Mouse (Mus musculus) gastrocnemius, postnatal 36 days (tissue): ENCODE data around the gene Cxcl3. TPM values are rescaled to one million over a fixed set of nuclear protein-coding genes. Genes with fewer than 3 reads are reported as not detected.

ENCODE experiments used
- DNase-seq, 2 experiments: peaks; one replicate each; pipeline ENCODE4 v3.0.0; 2022
- intact Hi-C: fragments of 180-260 bp; cut with DNase I; formaldehyde crosslinking; loops from one replicate; pipeline ENCODE4 v1.15.1; 2025
- long read RNA-seq, 2 experiments: library from polyadenylated mRNA; stranded (forward); transcript quantifications; one replicate each; pipeline ENCODE4 v2.0.0; 2021
- total RNA-seq, 2 experiments: library from RNA; stranded (reverse); gene quantifications; 2 replicates each; pipeline ENCODE4 v1.2.3; 2021

The Cxcl3 gene
- not detected for total RNA-seq
- long read RNA-seq, experiment 1, result 0 reads
- long read RNA-seq, experiment 2, result 0 reads

- DNase-seq, result no peak
- intact Hi-C loops, result loop anchor here (5.0 kb wide), 1 partner anchor 124 kb away; no protein-coding TSS in a partner anchor
These were observed at the start of gene Cxcl3 for GRCm38 (mm10) chr5:90785659-90786588. Gene Cxcl3, plus strand, starts transcription at chr5:90786103.

GRCm38 (mm10) chr5:90742029-90742428, 43.9 kb upstream of the Cxcl3 start:
- intact Hi-C loops, result no loop called here

GRCm38 (mm10) chr5:90753934-90754333, 32.0 kb upstream of the Cxcl3 start:
- intact Hi-C loops, result no loop called here

More at GRCm38 (mm10) chr5:90742029-90742428, 43.9 kb upstream of the Cxcl3 start:
- DNase-seq, result no peak

GRCm38 (mm10) chr5:90758020-90758605, 27.8 kb upstream of the Cxcl3 start:
- DNase-seq, result peak in 1 of 2 experiments; percentile 27
- intact Hi-C loops, result no loop called here

More at GRCm38 (mm10) chr5:90753934-90754333, 32.0 kb upstream of the Cxcl3 start:
- no peak for DNase-seq

- no peak for DNase-seq
- intact Hi-C loops, result no loop called here
These were observed 26.5 kb upstream of the Cxcl3 start, which contains the start of gene Cxcl5 for GRCm38 (mm10) chr5:90759077-90760065. Gene Cxcl5, plus strand, starts transcription at chr5:90759360.

- intact Hi-C loops, result no loop called here
These were observed 25.6 kb upstream of the Cxcl3 start for GRCm38 (mm10) chr5:90760303-90760702.

GRCm38 (mm10) chr5:90760844-90761243, 25.1 kb upstream of the Cxcl3 start:
- intact Hi-C loops, result no loop called here
- DNase-seq, result no peak

More at GRCm38 (mm10) chr5:90760303-90760702, 25.6 kb upstream of the Cxcl3 start:
- DNase-seq, result no peak

- DNase-seq, result no peak
- intact Hi-C loops, result no loop called here
These were observed 24.1 kb upstream of the Cxcl3 start for GRCm38 (mm10) chr5:90761834-90762233.

- intact Hi-C loops, result no loop called here
- DNase-seq, result no peak
These were observed 21.8 kb upstream of the Cxcl3 start for GRCm38 (mm10) chr5:90763912-90764665.

- intact Hi-C loops, result no loop called here
- no peak for DNase-seq
These were observed 19.9 kb upstream of the Cxcl3 start for GRCm38 (mm10) chr5:90765821-90766606.

- DNase-seq, result no peak
- intact Hi-C loops, result no loop called here
These were observed 17.7 kb upstream of the Cxcl3 start, which contains the start of gene Ppbp for GRCm38 (mm10) chr5:90768218-90768617. Gene Ppbp, plus strand, starts transcription at chr5:90768518.

GRCm38 (mm10) chr5:90771369-90771768, 14.5 kb upstream of the Cxcl3 start:
- intact Hi-C loops, result no loop called here
- DNase-seq, result no peak

GRCm38 (mm10) chr5:90771880-90772653, 13.8 kb upstream of the Cxcl3 start, which contains the start of gene Pf4:
Gene Pf4, plus strand, starts transcription at chr5:90772435.
- intact Hi-C loops, result no loop called here
- DNase-seq, result no peak

GRCm38 (mm10) chr5:90775562-90775961, 10.3 kb upstream of the Cxcl3 start:
- DNase-seq, result no peak
- intact Hi-C loops, result no loop called here

- no peak for DNase-seq
- intact Hi-C loops, result no loop called here
These were observed 8.3 kb upstream of the Cxcl3 start for GRCm38 (mm10) chr5:90777621-90778020.

- DNase-seq, result no peak
- intact Hi-C loops, result no loop called here
These were observed 7.0 kb upstream of the Cxcl3 start for GRCm38 (mm10) chr5:90778856-90779255.

- intact Hi-C loops, result no loop called here
- no peak for DNase-seq
These were observed 2.2 kb upstream of the Cxcl3 start for GRCm38 (mm10) chr5:90783697-90784096.

- intact Hi-C loops, result loop anchor here (5.0 kb wide), 1 partner anchor 126 kb away; no protein-coding TSS in a partner anchor
- DNase-seq, result no peak
These were observed 2.2 kb downstream of the Cxcl3 start for GRCm38 (mm10) chr5:90788114-90788513.
